ENCODE assay signal across 21 mouse cellular contexts in genomic region chr10:34267312-34268070, GRCm38 (mm10). TPM values are rescaled to one million over a fixed set of nuclear protein-coding genes. Genes with fewer than 3 reads are reported as not detected.
DNase-seq lines count a peak whose midpoint lies in the region; ATAC-seq and TF ChIP-seq lines count a peak whose summit lies in the region.
"Had no signal": no experiment of that assay in that cellular context is flagged by ENCODE, and none has a peak within 500 bp of the region (broad histone marks: within the 10 kb centered on the region; RNA-seq: fewer than 3 reads in every experiment).

No protein-coding gene starts in this region.

- H3K27ac ChIP-seq in brown adipose tissue, adult 24 weeks (replicated peaks; ENCODE audit: low read depth, low read length): 0 out of 2 replicates have a peak overlapping the region, but pooled peaks have one; percentile 4
- H3K27ac ChIP-seq: embryonic facial prominence, embryonic 13.5 days; forebrain, embryonic 12.5 days; heart, adult 2 months; hindbrain, embryonic 12.5 days had no signal

- ATAC-seq in megakaryocyte, adult 5-6 weeks (ENCODE audit: poor library complexity, severe bottlenecking): peak; percentile 60
- ATAC-seq in activated CD4-positive, CD25-positive, alpha-beta regulatory T cell, adult 4 months: no peak
- ATAC-seq: forebrain, embryonic 16.5 days; hindbrain, embryonic 16.5 days; inflammation-experienced regulatory T-cells, adult 6 months; intestine, postnatal 0 days had no signal

- intact Hi-C loops in left cerebral cortex, postnatal 4 days (cut with DNase I): no loop called here

- peaks cover 4% of the 10 kb centered on the region; the same call in 1 of the 2 replicates for H3K4me1 ChIP-seq in brown adipose tissue, adult 24 weeks (ENCODE audit: control insufficient read depth, insufficient read depth, insufficient read length, low read length)
- H3K4me1 ChIP-seq: embryonic facial prominence, embryonic 13.5 days; forebrain, embryonic 12.5 days; hindbrain, embryonic 12.5 days had no signal

- no peaks in the 10 kb centered on the region for H3K36me3 ChIP-seq in C2C12 (ENCODE audit: control insufficient read depth, insufficient read depth)
- H3K36me3 ChIP-seq: embryonic facial prominence, embryonic 13.5 days; forebrain, embryonic 12.5 days; hindbrain, embryonic 12.5 days had no signal

- no peaks in the 10 kb centered on the region for H3K27me3 ChIP-seq in C2C12 (ENCODE audit: control insufficient read depth, insufficient read depth, insufficient read length)
- H3K27me3 ChIP-seq: embryonic facial prominence, embryonic 13.5 days; forebrain, embryonic 12.5 days; hindbrain, embryonic 12.5 days had no signal

- TF ChIP-seq CTCF in C2C12 (IDR thresholded peaks at IDR 0.05; ENCODE audit: control insufficient read depth, insufficient read depth, insufficient read length): no peak

- H3K4me3 ChIP-seq in C2C12 (ENCODE audit: insufficient read depth, poor library complexity, severe bottlenecking): no peak overlapping the region
- no peak overlapping the region for H3K4me3 ChIP-seq in brown adipose tissue, adult 24 weeks (ENCODE audit: insufficient read depth, low read depth, low read length)
- H3K4me3 ChIP-seq: embryonic facial prominence, embryonic 13.5 days; forebrain, embryonic 12.5 days; heart, adult 2 months; hindbrain, embryonic 12.5 days had no signal

- no peak for DNase-seq in left cerebral cortex, postnatal 4 days
- DNase-seq in left cerebral cortex, adult 11 months (ENCODE audit: low spot score): no peak
- no peak for DNase-seq in retina, embryonic 14.5 days (ENCODE audit: low spot score)
- DNase-seq: adrenal gland, postnatal 14 days; B cell, adult 2 months; cerebellum, adult 8-10 months; cerebellum, postnatal 25 days; gastrocnemius, postnatal 10 days; heart, adult 2 months; heart, postnatal 36 days had no signal

- H3K79me3 ChIP-seq in C2C12 (ENCODE audit: low read depth): no peaks in the 10 kb centered on the region

- no peaks in the 10 kb centered on the region for H3K79me2 ChIP-seq in C2C12 (ENCODE audit: control insufficient read depth, insufficient read depth)

- peak overlapping the region; percentile 35 for H3ac ChIP-seq in C2C12 (ENCODE audit: control insufficient read depth, insufficient read length, low read depth)

TF ChIP-seq in C2C12, 6 proteins besides CTCF, POLR2A, EP300 and RAD21:
- TF ChIP-seq MAX (IDR thresholded peaks at IDR 0.05) (peak; percentile 40), MYOG (IDR thresholded peaks at IDR 0.05; ENCODE audit: control insufficient read depth, extremely low read depth, insufficient read length) (no peak), USF1 (IDR thresholded peaks at IDR 0.05; ENCODE audit: low read depth) (peak; percentile 23)
TF ChIP-seq in C2C12: peak in this region for 2.

RNA-seq across cellular contexts. Expression of gene Tspyl1, which starts 14.5 kb away (rescaled TPM):
- polyA plus RNA-seq in C2C12 (2012; fragmentation: generic; extraction: Trizol): 15.5 TPM
- polyA plus RNA-seq in brown adipose tissue, adult 24 weeks (2012; ENCODE audit: insufficient read depth, insufficient read length, missing spikeins): 26.1 and 34.6 TPM in 2 replicates
- 46.6 and 50.1 TPM in 2 replicates for total RNA-seq in megakaryocyte, adult 5-6 weeks (2015)
- 52.3 and 60.5 TPM in 2 replicates for total RNA-seq in megakaryocyte, adult 5-6 weeks (2017)
- 10 to 100 TPM; 85.4 to 87.0 TPM for total RNA-seq in left cerebral cortex, postnatal 4 days (2021)
- 10 to 100 TPM; 37.1 to 45.4 TPM for polyA plus RNA-seq in activated CD4-positive, CD25-positive, alpha-beta regulatory T cell, adult 4 months (2017; shearing (Covaris generic))

RNA-seq across cellular contexts. Expression of gene Tspyl4, which starts 29.8 kb away (rescaled TPM):
- polyA plus RNA-seq in C2C12 (2012; fragmentation: generic; extraction: Trizol): 2.3 TPM
- polyA plus RNA-seq in brown adipose tissue, adult 24 weeks (2012; ENCODE audit: insufficient read depth, insufficient read length, missing spikeins): 2.6 and 6.0 TPM in 2 replicates
- 1.6 and 2.6 TPM in 2 replicates for total RNA-seq in megakaryocyte, adult 5-6 weeks (2015)
- 1.4 and 2.6 TPM in 2 replicates for total RNA-seq in megakaryocyte, adult 5-6 weeks (2017)
- total RNA-seq in left cerebral cortex, postnatal 4 days (2021): 100 to 1,000 TPM; 232 to 256 TPM
- polyA plus RNA-seq in activated CD4-positive, CD25-positive, alpha-beta regulatory T cell, adult 4 months (2017; shearing (Covaris generic)): 10 to 100 TPM; 12.1 to 15.8 TPM

RNA-seq across cellular contexts. Expression of gene Dse, which starts 60.0 kb away (rescaled TPM):
- polyA plus RNA-seq in C2C12 (2012; fragmentation: generic; extraction: Trizol): 8.7 TPM
- polyA plus RNA-seq in brown adipose tissue, adult 24 weeks (2012; ENCODE audit: insufficient read depth, insufficient read length, missing spikeins): 5.7 and 8.3 TPM in 2 replicates
- 21.7 and 26.5 TPM in 2 replicates for total RNA-seq in megakaryocyte, adult 5-6 weeks (2015)
- total RNA-seq in megakaryocyte, adult 5-6 weeks (2017): 28.5 and 32.6 TPM in 2 replicates
- total RNA-seq in left cerebral cortex, postnatal 4 days (2021): 10 to 100 TPM; 14.8 to 14.9 TPM
- 1 to 10 TPM; 1.0 to 2.0 TPM for polyA plus RNA-seq in activated CD4-positive, CD25-positive, alpha-beta regulatory T cell, adult 4 months (2017; shearing (Covaris generic))
